Mouse (Mus musculus): ENCODE measurements around the gene Camsap1.

DNA sequence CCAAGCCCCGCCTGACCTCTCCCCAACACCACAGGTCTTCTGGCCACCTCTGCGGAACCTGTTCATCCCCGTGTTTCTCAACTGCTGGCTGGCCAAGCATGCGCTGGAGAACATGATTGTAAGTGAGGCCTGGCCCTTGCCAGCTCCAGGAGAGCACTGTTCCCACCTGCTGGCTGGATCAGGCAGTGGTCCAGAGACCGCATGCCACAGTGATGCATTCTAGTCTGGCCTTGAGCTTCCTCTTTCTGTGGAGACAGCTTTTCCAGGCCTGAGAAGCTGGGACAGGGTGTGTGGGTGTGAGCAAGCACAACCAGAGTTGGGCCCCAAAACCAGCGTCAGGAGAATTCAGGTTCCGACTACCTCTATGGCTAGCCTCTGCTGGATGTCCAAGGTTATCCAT lies 90.6 kb downstream of the Camsap1 start:
- TF ChIP-seq CTCF (IDR thresholded peaks at IDR 0.05; ENCODE audit: control insufficient read depth, insufficient read depth, insufficient replicate concordance, low read depth, low read length) (no peak), POLR2A (IDR thresholded peaks at IDR 0.05; ENCODE audit: control insufficient read depth, low read depth, low read length) (no peak)

All from testis, adult 2 months (tissue).